Mouse (Mus musculus): ENCODE measurements around the gene Actr1a.

DNA sequence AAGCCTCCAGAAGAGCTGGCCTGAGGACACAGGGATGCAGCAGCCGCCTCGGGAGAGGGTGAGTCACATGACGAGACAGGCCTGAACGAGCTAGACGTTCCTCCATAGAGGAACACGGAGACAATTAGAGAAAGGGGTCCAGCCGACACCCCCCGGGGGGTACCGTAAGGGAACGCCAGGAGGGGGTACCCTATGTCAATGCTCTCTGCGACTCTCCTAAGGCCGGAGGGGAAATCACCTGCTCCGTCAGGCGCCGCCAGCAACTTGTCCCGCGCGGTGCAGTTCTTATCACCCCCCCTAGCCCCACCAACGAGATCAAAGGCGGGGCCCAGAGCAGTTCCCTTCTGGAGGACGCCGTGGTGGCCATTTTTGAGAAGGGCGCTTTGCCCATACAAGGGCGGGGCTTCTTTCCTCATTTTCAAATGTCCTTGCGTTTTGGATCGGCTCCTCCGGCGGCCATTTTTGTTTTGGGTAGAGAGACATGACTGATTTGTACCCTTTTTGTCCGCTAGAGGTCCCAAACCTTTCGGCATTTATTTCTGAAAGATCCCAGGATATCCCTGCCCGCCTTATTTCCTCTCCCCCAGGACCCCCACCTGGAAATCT lies 57.1 kb downstream of the Actr1a start, which contains the start of gene Cuedc2:
- TF ChIP-seq POLR2A (IDR thresholded peaks at IDR 0.05; ENCODE audit: borderline replicate concordance, extremely low read depth, low read depth, low read length) (peak; percentile 28; the same call in 1 of the 2 replicates), CTCF (IDR thresholded peaks at IDR 0.05; ENCODE audit: insufficient read depth, low read length) (no peak)

All from lung, adult 2 months (tissue).